ENCODE assay signal across 18 mouse cellular contexts in genomic region chr10:70436656-70437055, GRCm38 (mm10). TPM values are rescaled to one million over a fixed set of nuclear protein-coding genes. Genes with fewer than 3 reads are reported as not detected.
DNase-seq lines count a peak whose midpoint lies in the region; ATAC-seq and TF ChIP-seq lines count a peak whose summit lies in the region.
"Had no signal": no experiment of that assay in that cellular context is flagged by ENCODE, and none has a peak within 500 bp of the region (broad histone marks: within the 10 kb centered on the region; RNA-seq: fewer than 3 reads in every experiment).

No protein-coding gene starts in this region.

- WGBS in heart, embryonic 12.5 days: 84% methylated on average over 4 of the region's 4 CpGs
- WGBS in heart, postnatal 0 days: 82% methylated on average over 4 of the region's 4 CpGs
- 86% methylated on average over 4 of the region's 4 CpGs for WGBS in heart, embryonic 11.5 days (ENCODE audit: insufficient replicate concordance)

- H3K9ac ChIP-seq in heart, embryonic 12.5 days: no peak overlapping the region
- no peak overlapping the region for H3K9ac ChIP-seq in heart, postnatal 0 days (replicated peaks; ENCODE audit: low read depth, low read length)
- H3K9ac ChIP-seq in heart, embryonic 11.5 days (ENCODE audit: low read depth, low read length): no peak overlapping the region
- H3K9ac ChIP-seq: embryonic facial prominence, embryonic 15.5 days; forebrain, embryonic 15.5 days; hindbrain, embryonic 15.5 days had no signal

- intact Hi-C loops in heart, postnatal 14 days (cut with DNase I): loop anchor here (5.0 kb wide), 2 partner anchors 54 to 56 kb away; no protein-coding TSS in a partner anchor

- no peaks in the 10 kb centered on the region for H3K36me3 ChIP-seq in heart, embryonic 12.5 days
- H3K36me3 ChIP-seq in heart, postnatal 0 days (replicated peaks; ENCODE audit: control insufficient read depth, insufficient read depth, low read length): no peaks in the 10 kb centered on the region
- H3K36me3 ChIP-seq in heart, embryonic 11.5 days (ENCODE audit: control insufficient read depth, insufficient read depth, low read length): no peaks in the 10 kb centered on the region
- H3K36me3 ChIP-seq: embryonic facial prominence, embryonic 15.5 days; forebrain, embryonic 10.5 days; forebrain, embryonic 15.5 days; G1E; hindbrain, embryonic 15.5 days had no signal

- TF ChIP-seq EP300 in heart, postnatal 0 days (IDR thresholded peaks at IDR 0.05; ENCODE audit: low read depth): no peak

- peak overlapping the region; percentile 28; the same call in 1 of the 2 replicates for H3K27ac ChIP-seq in heart, embryonic 12.5 days (ENCODE audit: poor library complexity, severe bottlenecking)
- H3K27ac ChIP-seq in heart, postnatal 0 days (ENCODE audit: low read depth): peak overlapping the region; percentile 47; the same call in 1 of the 2 replicates
- H3K27ac ChIP-seq in heart, embryonic 11.5 days (ENCODE audit: low read depth, low read length): no peak overlapping the region
- H3K27ac ChIP-seq: embryonic facial prominence, embryonic 15.5 days; forebrain, embryonic 10.5 days; forebrain, embryonic 15.5 days had no signal

- H3K4me3 ChIP-seq in heart, embryonic 12.5 days: no peak overlapping the region
- H3K4me3 ChIP-seq in heart, postnatal 0 days (ENCODE audit: low read depth, low read length): no peak overlapping the region
- no peak overlapping the region for H3K4me3 ChIP-seq in heart, embryonic 11.5 days (ENCODE audit: low read depth, low read length)
- H3K4me3 ChIP-seq: embryonic facial prominence, embryonic 15.5 days; erythroblast, embryonic 14.5 days; forebrain, embryonic 10.5 days; forebrain, embryonic 15.5 days; hindbrain, embryonic 15.5 days had no signal

- H3K4me1 ChIP-seq in heart, embryonic 12.5 days (replicated peaks): peaks cover 7% of the 10 kb centered on the region; the same call in 1 of the 2 replicates
- H3K4me1 ChIP-seq in heart, postnatal 0 days (ENCODE audit: control insufficient read depth, insufficient read depth): no peaks in the 10 kb centered on the region
- no peaks in the 10 kb centered on the region for H3K4me1 ChIP-seq in heart, embryonic 11.5 days (ENCODE audit: control insufficient read depth, insufficient read depth, low read length)

- no peak for DNase-seq in heart, postnatal 14 days
- DNase-seq in heart, postnatal 0 days (ENCODE audit: low spot score): no peak
- DNase-seq in ES-CJ7 (ENCODE audit: low read depth, low spot score) (peak; percentile 32), R1 (ENCODE audit: low read depth, low spot score) (peak; percentile 71)
- DNase-seq: cerebellum, adult 11 months; cerebellum, adult 8-10 months; cerebellum, postnatal 14 days; embryo, embryonic 11 days had no signal

- H3K9me3 ChIP-seq in heart, embryonic 12.5 days (replicated peaks): peaks cover 5% of the 10 kb centered on the region; the same call in 1 of the 2 replicates
- H3K9me3 ChIP-seq in heart, postnatal 0 days (replicated peaks; ENCODE audit: control insufficient read depth, low read length): no peaks in the 10 kb centered on the region
- no peaks in the 10 kb centered on the region for H3K9me3 ChIP-seq in heart, embryonic 11.5 days (replicated peaks; ENCODE audit: control insufficient read depth, low read length)
- H3K9me3 ChIP-seq: embryonic facial prominence, embryonic 15.5 days; forebrain, embryonic 10.5 days; forebrain, embryonic 15.5 days; hindbrain, embryonic 15.5 days had no signal

- no peaks in the 10 kb centered on the region for H3K27me3 ChIP-seq in heart, embryonic 12.5 days (replicated peaks)
- no peaks in the 10 kb centered on the region for H3K27me3 ChIP-seq in heart, postnatal 0 days (ENCODE audit: control insufficient read depth, insufficient read depth, low read length)
- no peaks in the 10 kb centered on the region for H3K27me3 ChIP-seq in heart, embryonic 11.5 days (ENCODE audit: control insufficient read depth, insufficient read depth, low read length)
- H3K27me3 ChIP-seq: embryonic facial prominence, embryonic 15.5 days; forebrain, embryonic 15.5 days; hindbrain, embryonic 15.5 days had no signal

- no peak for TF ChIP-seq CTCF in heart, postnatal 0 days (IDR thresholded peaks at IDR 0.05; ENCODE audit: low read depth)

- H3K4me2 ChIP-seq in heart, embryonic 12.5 days: no peak overlapping the region
- no peak overlapping the region for H3K4me2 ChIP-seq in heart, postnatal 0 days (ENCODE audit: low read depth, low read length)
- no peak overlapping the region for H3K4me2 ChIP-seq in heart, embryonic 11.5 days
- H3K4me2 ChIP-seq: embryonic facial prominence, embryonic 15.5 days; forebrain, embryonic 15.5 days; hindbrain, embryonic 15.5 days had no signal

- ATAC-seq in heart, embryonic 12.5 days (ENCODE audit: insufficient number of reproducible peaks, low FRiP score): no peak
- ATAC-seq in heart, postnatal 0 days (ENCODE audit: insufficient read depth, low read depth): no peak
- no peak for ATAC-seq in heart, embryonic 11.5 days (replicated peaks; ENCODE audit: insufficient number of reproducible peaks, low FRiP score, low TSS enrichment)
- ATAC-seq: forebrain, embryonic 15.5 days; intestine, embryonic 16.5 days had no signal

RNA-seq across cellular contexts. Expression of gene Fam13c, which starts 3.6 kb away (rescaled TPM):
- 10.0 TPM in 2 replicates for polyA plus RNA-seq in heart, embryonic 12.5 days (2016; fragmentation: Nextera tagmentation; extraction: Ambion mirVana)
- total RNA-seq in heart, postnatal 14 days (2021): 1 to 10 TPM; 6.0 to 7.7 TPM
- 0.19 and 2.2 TPM in 2 replicates for total RNA-seq in heart, postnatal 0 days (2014; rRNA removed; ENCODE audit: low replicate concordance)
- polyA plus RNA-seq in heart, postnatal 0 days (2015; fragmentation: Nextera tagmentation; extraction: Ambion mirVana): 7.8 and 8.7 TPM in 2 replicates
- polyA plus RNA-seq in heart, embryonic 11.5 days (2014; fragmentation: Nextera tagmentation; extraction: Ambion mirVana): 8.2 TPM in 2 replicates
- total RNA-seq: common myeloid progenitor, adult 5-6 weeks had no signal
- polyA plus RNA-seq: erythroblast, embryonic 14.5 days; G1E had no signal

Comparison
In these comparisons a context has a peak if more than half of its experiments do, and no peak if none do; other contexts are left out.
1. DNase-seq: peak in ES-CJ7 (single experiment) and R1 (single experiment); none in heart, postnatal 14 days (0 of 2) and heart, postnatal 0 days (single experiment).